Mouse (Mus musculus): Measurements from ENCODE around the gene Gm13101. TPM values are rescaled to one million over a fixed set of nuclear protein-coding genes. Genes with fewer than 3 reads are reported as not detected.
A peak's percentile ranks its signal among the peaks of the same experiment; 100 is the strongest.
"Not testable (repeated sequence)": the region's sequence is repeated elsewhere in the genome, so short reads cannot be mapped to it uniquely, and the experiment has no call there.

Gene Gm13101
- not detected for total RNA-seq (2021)

DNA sequence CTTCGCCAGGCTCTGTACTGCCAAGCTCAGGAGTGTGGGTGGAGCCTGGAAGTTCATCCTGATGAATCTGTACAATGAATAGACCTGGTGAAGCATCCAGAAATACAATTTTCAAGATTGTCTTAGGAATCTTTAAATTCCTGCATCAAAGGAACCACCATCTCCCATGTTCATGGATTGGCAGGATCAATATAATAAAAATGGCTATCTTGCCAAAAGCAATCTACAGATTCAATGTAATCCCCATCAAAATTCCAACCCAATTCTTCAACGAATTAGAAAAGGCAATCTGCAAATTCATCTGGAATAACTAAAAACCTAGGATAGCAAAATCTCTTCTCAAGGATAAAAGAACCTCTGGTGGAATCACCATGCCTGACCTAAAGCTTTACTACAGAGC lies at the start of gene Gm13101:
Gm13101 (minus strand) TSS at position 101 of the 400 bp plus-strand sequence.
- DNase-seq (ENCODE audit: low spot score in 2 of 2); intact Hi-C loops (cut with DNase I): not testable (repeated sequence)

GRCm38 (mm10) chr4:143994269-143994668 lies 27.5 kb upstream of the Gm13101 start, which contains the start of gene Pramef17:
TSS of gene Pramef17 (minus strand) at chr4:143994369.
- DNase-seq (ENCODE audit: low spot score in 2 of 2); intact Hi-C loops (cut with DNase I): not testable (repeated sequence)

DNA sequence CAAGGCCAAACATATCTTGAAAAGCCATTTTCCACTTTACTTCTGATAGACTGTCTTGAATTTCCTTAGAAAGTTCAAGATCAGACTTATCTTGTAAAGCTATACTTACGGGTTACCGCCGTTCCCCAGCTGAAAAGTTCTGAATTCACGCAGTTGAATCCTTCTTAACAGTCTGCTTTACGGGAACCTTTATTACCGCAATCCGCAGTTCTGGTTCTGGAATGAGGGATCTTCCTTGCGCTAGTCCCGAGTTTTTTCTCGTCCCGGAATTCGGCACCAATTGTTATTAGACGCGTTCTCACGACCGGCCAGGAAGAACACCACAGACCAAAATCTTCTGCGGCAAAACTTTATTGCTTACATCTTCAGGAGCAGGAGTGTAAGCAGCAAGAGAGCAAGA lies 21.4 kb upstream of the Gm13101 start:
- intact Hi-C loops (cut with DNase I), result not testable (repeated sequence)
- peak; percentile 33 to 61 for DNase-seq (ENCODE audit: low spot score in 2 of 2)

DNA sequence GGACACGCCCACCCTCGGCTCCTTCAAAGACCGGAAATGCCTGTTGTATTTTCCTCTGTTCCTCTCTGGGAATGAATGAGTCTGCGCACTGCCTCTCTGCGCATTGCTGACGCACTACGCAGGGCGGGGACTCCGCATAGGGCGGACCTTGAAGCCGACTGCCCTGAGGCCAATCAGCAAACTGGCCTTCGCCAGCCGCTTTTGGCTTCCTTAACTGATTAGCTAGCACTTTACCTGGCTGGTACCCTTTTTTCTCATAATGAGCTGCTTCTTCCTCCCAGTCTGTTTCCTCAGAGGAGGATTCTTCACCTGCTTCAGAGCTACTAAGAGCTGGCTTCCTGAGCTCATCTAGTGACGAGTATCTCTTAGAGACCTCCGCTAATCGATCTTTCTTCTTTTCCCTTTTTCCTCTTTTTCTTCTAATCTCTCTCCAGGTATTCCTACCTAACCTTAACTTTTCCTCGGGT lies 20.8 kb upstream of the Gm13101 start:
- DNase-seq (ENCODE audit: low spot score in 2 of 2), result peak; percentile 17 to 44
- intact Hi-C loops (cut with DNase I), result not testable (repeated sequence)

DNA sequence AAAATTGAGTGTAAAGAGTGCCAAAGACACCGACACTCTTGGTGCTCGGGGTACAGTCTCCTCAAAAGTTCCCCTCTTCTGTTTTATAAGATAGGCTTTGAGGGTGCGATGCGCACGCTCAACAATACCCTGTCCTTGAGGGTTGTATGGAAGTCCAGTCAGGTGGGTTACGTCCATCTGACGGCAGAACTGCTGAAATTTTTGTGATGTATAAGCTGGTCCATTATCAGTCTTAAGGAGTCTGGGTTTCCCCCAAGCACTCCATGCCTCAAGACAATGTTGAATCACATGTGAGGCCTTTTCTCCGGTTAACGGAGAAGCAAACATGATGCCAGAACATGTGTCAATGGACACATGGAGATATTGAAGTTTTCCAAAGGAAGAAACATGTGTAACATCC lies 19.0 kb upstream of the Gm13101 start:
- DNase-seq (ENCODE audit: low spot score in 2 of 2), result peak; percentile 6 to 25
- intact Hi-C loops (cut with DNase I), result not testable (repeated sequence)

DNA sequence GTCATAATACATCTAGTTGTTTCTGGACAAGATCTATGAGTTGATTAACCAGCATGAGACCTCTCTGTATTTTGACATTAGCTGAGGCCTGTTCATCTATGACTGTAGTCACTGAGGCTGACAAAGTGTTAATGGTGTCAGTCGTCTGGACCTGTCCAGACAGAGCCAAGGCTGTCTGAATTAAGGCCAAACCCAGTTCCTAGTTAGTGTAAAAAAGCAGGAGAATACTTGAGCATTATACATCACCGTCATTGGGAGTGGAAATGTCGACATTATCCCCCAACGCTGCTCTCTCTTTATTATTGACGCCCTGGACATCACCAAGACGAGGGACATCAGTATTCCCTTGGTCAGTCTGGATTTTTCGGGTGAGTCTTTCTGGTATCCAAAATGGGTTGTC lies 18.4 kb upstream of the Gm13101 start:
- DNase-seq (ENCODE audit: low spot score in 2 of 2), result peak; percentile 4 to 28
- intact Hi-C loops (cut with DNase I), result not testable (repeated sequence)

- DNase-seq (ENCODE audit: low spot score in 2 of 2); intact Hi-C loops (cut with DNase I): not testable (repeated sequence)
These were observed 16.7 kb upstream of the Gm13101 start for GRCm38 (mm10) chr4:143983446-143983845.

DNA sequence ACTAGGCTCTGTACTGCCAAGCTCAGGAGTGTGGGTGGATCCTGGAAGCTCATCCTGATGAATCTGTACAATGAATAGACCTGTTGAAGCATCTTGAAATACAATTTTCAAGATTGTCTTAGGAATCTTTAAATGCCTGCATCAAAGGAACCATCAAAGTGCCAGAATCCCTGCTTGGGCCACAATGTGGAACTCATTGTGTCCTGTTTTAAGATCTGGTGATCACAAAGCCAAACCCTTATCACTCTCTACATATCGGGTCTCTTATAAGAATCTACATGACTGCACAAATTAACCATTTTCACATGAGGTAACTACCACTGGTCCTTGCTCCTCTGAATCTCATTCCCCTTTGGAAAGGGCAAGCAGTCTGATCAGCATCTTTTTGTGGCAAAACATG lies 15.8 kb downstream of the Gm13101 start, which contains the start of gene Pramef25:
Pramef25 (minus strand) TSS at position 101 of the 400 bp plus-strand sequence.
- intact Hi-C loops (cut with DNase I); DNase-seq (ENCODE audit: low spot score in 2 of 2): not testable (repeated sequence)

Other genes starting within 250 kb of the Gm13101 start
- gene Gm13078, start 247.5 kb downstream of the Gm13101 start, total RNA-seq (2021), result not detected
- not detected for gene Gm13023, start 177.6 kb downstream of the Gm13101 start, total RNA-seq (2021)
- gene Gm13084, start 150.9 kb downstream of the Gm13101 start, total RNA-seq (2021), result not detected
- gene Gm13103, start 120.5 kb downstream of the Gm13101 start, total RNA-seq (2021), result not detected
- gene Pramef6, start 66.6 kb downstream of the Gm13101 start, total RNA-seq (2021), result not detected
- gene Pramef25, start 15.9 kb downstream of the Gm13101 start, total RNA-seq (2021), result not detected
- gene Pramef17, start 27.4 kb upstream of the Gm13101 start, total RNA-seq (2021), result not detected
- gene Pramel4, start 92.2 kb upstream of the Gm13101 start, total RNA-seq (2021), result not detected
- gene Gm13102, start 139.5 kb upstream of the Gm13101 start, total RNA-seq (2021), result not detected
- not detected for gene Oog3, start 195.7 kb upstream of the Gm13101 start, total RNA-seq (2021)
- not detected for gene Oog2, start 223.8 kb upstream of the Gm13101 start, total RNA-seq (2021)
- not detected for gene C87977, start 246.4 kb upstream of the Gm13101 start, total RNA-seq (2021)

Measured in left cerebral cortex, postnatal 36 days (tissue).